Mouse (Mus musculus) midbrain, postnatal 0 days (tissue): ENCODE data around the gene Umodl1. TPM values are rescaled to one million over a fixed set of nuclear protein-coding genes. Genes with fewer than 3 reads are reported as not detected.

Experiments used
- ATAC-seq: fragments of 200-750 bp; cut with Nextera tagmentation; 2 replicates; pipeline ENCODE4 v1.8.0; 2017; ENCODE audit warnings: moderate number of reproducible peaks, mild to moderate bottlenecking, moderate TSS enrichment, moderate library complexity; ENCODE audit not compliant: low FRiP score
- DNase-seq: peaks from one replicate; pipeline ENCODE4 v3.0.0-alpha.2; 2015; ENCODE audit warnings: low spot score
- H3K27ac ChIP-seq: fragments of 300-500 bp; sonication (generic); 2 replicates; pipeline ENCODE4 v1.5.1; 2014; ENCODE audit warnings: low read depth, mild to moderate bottlenecking, low read length, mixed read lengths
- H3K27me3 ChIP-seq: fragments of 300-500 bp; sonication (generic); 2 replicates; pipeline ENCODE4 v1.6.1; 2014; ENCODE audit warnings: low read length, control low read depth, mixed read lengths; ENCODE audit not compliant: insufficient read depth
- H3K36me3 ChIP-seq: fragments of 300-500 bp; sonication (generic); 2 replicates; pipeline ENCODE4 v1.6.1; 2014; ENCODE audit warnings: low read length, control low read depth, mixed read lengths; ENCODE audit not compliant: insufficient read depth
- H3K4me1 ChIP-seq: fragments of 300-500 bp; sonication (generic); 2 replicates; pipeline ENCODE4 v1.6.1; 2014; ENCODE audit warnings: mild to moderate bottlenecking, control low read depth, antibody characterized with exemption, low read length, mixed read lengths; ENCODE audit not compliant: insufficient read depth
- H3K4me2 ChIP-seq: fragments of 300-500 bp; sonication (generic); 2 replicates; pipeline ENCODE4 v1.6.1; 2014; ENCODE audit warnings: low read depth, mild to moderate bottlenecking, low read length, mixed read lengths; ENCODE audit not compliant: poor library complexity, severe bottlenecking
- H3K4me3 ChIP-seq: fragments of 300-500 bp; sonication (generic); 2 replicates; pipeline ENCODE4 v1.5.1; 2014; ENCODE audit warnings: low read depth, mild to moderate bottlenecking, low read length, moderate library complexity
- H3K9ac ChIP-seq: fragments of 300-500 bp; sonication (generic); replicated peaks from 2 replicates; pipeline ENCODE4 v1.6.1; 2014; ENCODE audit warnings: mild to moderate bottlenecking, low read length, moderate library complexity, mixed read lengths; ENCODE audit not compliant: poor library complexity, severe bottlenecking
- H3K9me3 ChIP-seq: fragments of 300-500 bp; sonication (generic); 2 replicates; pipeline ENCODE4 v1.6.1; 2016; ENCODE audit warnings: low read length, control low read depth
- CTCF ChIP-seq: IDR thresholded peaks from 2 replicates; pipeline ENCODE4 v1.5.1; 2016; ENCODE audit warnings: antibody characterized with exemption, mild to moderate bottlenecking
- WGBS: fragments of 180-500 bp; shearing (Covaris S2); extraction: QIAGEN DNeasy Blood & Tissue Kit; methylation state at CpG from one replicate; pipeline ENCODE4 v1.1.7; 2014; 5-methylcytosine and 5-hydroxymethylcytosine counted together
- microRNA-seq: library from miRNA; unstranded; fragments of <30 nt; microRNA quantifications from one replicate; pipeline ENCODE4, GENCODE M21; 2016; ENCODE audit warnings: borderline number of aligned reads
- polyA plus RNA-seq: library from polyadenylated mRNA; unstranded; fragments of >200 nt; fragmentation: Nextera tagmentation; extraction: Ambion mirVana; gene quantifications from 2 replicates; pipeline ENCODE4 v1.2.1, GENCODE M21; 2015
- total RNA-seq: library from RNA; depleted of rRNA; stranded (reverse); fragments of >200 nt; gene quantifications from 2 replicates; pipeline ENCODE4 v1.2.3, GENCODE M21; 2014; rRNA removed

The Umodl1 gene
- total and polyA plus RNA-seq, 2 experiments from 2014 or later: 0.12 to 0.16 TPM

DNA sequence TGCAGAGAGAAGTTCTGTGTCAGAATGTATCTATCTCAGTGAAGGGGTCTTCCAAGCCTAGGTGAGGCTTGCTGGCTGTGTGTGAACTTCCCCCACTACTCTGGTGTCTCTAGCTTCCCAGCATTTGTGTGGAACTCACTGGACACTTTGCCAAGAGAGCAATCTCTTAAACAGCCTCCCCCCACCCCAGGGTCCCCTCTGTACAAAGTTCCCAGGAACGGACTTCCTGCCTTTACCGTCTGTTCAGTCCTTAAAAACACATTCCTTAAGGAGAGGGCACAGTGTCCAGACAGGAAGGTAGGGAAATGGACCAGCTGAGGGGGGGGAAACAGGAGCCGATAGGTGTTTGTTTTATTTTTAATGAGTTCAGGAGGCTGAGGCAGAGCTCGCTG is 105.8 kb downstream of the Umodl1 start:
- Histone ChIP-seq H3K9ac (no peak overlapping the region), H3K27ac (peak overlapping the region; percentile 2; the same call in 1 of the 2 replicates), H3K4me2 (peak overlapping the region; percentile 10), H3K9me3 (no peaks in the 10 kb centered on the region), H3K4me3 (no peak overlapping the region), H3K27me3 (no peaks in the 10 kb centered on the region), H3K4me1 (0 out of 2 replicates have a peak, but pooled peaks cover 13% of the 10 kb centered on the region), H3K36me3 (no peaks in the 10 kb centered on the region)
- no peak for ATAC-seq
- TF ChIP-seq CTCF: no peak
- 60% methylated on average over 4 of the region's 4 CpGs for WGBS
- DNase-seq: no peak

Small RNA genes within 50 kb of the gene (microRNA-seq; reads per million reads assigned to microRNA genes)
- gene Gm24026: not detected

Other genes with a start within 250 kb of the Umodl1 start
- 3.3 and 3.4 TPM in 2 replicates for gene Glp1r, start 52.8 kb upstream of the Umodl1 start, total RNA-seq
- gene Glp1r, start 52.8 kb upstream of the Umodl1 start, polyA plus RNA-seq: 1.2 and 1.5 TPM in 2 replicates
- 29.2 and 38.7 TPM in 2 replicates for gene Abcg1, start 103.0 kb downstream of the Umodl1 start, total RNA-seq
- gene Abcg1, start 103.0 kb downstream of the Umodl1 start, polyA plus RNA-seq: 19.6 and 20.7 TPM in 2 replicates
- not detected in 2 replicates for gene Tff3, start 175.0 kb downstream of the Umodl1 start, total RNA-seq
- 0.52 and 0.83 TPM in 2 replicates for gene Tff3, start 175.0 kb downstream of the Umodl1 start, polyA plus RNA-seq
- gene Tff2, start 189.6 kb downstream of the Umodl1 start, total RNA-seq: not detected in 2 replicates
- not detected in 2 replicates for gene Tff2, start 189.6 kb downstream of the Umodl1 start, polyA plus RNA-seq
- gene Tff1, start 210.6 kb downstream of the Umodl1 start, total RNA-seq: not detected in 2 replicates
- gene Tff1, start 210.6 kb downstream of the Umodl1 start, polyA plus RNA-seq: not detected in 2 replicates
- gene Tmprss3, start 244.3 kb downstream of the Umodl1 start, total RNA-seq: 0.16 TPM in 1 of 2 replicates, not detected in the other
- gene Tmprss3, start 244.3 kb downstream of the Umodl1 start, polyA plus RNA-seq: 0.10 and 0.27 TPM in 2 replicates